Mouse (Mus musculus): ENCODE measurements around the gene Opn4. TPM values are rescaled to one million over a fixed set of nuclear protein-coding genes. Genes with fewer than 3 reads are reported as not detected.
A peak's percentile ranks its signal among the peaks of the same experiment; 100 is the strongest.

The Opn4 gene
- polyA plus RNA-seq, 1 experiment from 2014 or later, result not detected

GRCm38 (mm10) chr14:34570903-34571302, 29.0 kb downstream of the Opn4 start:
- no peak overlapping the region for H3K4me2 ChIP-seq
- H3K9me3 ChIP-seq, result no peaks in the 10 kb centered on the region
- 76% methylated on average over 4 of the region's 4 CpGs for WGBS
- H3K4me3 ChIP-seq (replicated peaks), result no peak overlapping the region
- no peaks in the 10 kb centered on the region for H3K36me3 ChIP-seq
- no peak overlapping the region for H3K27ac ChIP-seq
- 0 out of 2 replicates have a peak, but pooled peaks cover 6% of the 10 kb centered on the region for H3K4me1 ChIP-seq
- H3K9ac ChIP-seq, result no peak overlapping the region
- ATAC-seq (ENCODE audit: insufficient read depth, low FRiP score, low read depth), result no peak
- no peaks in the 10 kb centered on the region for H3K27me3 ChIP-seq (replicated peaks)

GRCm38 (mm10) chr14:34570294-34570693, 29.6 kb downstream of the Opn4 start:
- Histone ChIP-seq H3K36me3 (no peaks in the 10 kb centered on the region), H3K4me3 (replicated peaks) (0 out of 2 replicates have a peak overlapping the region, but pooled peaks have one; percentile 22), H3K9ac (no peak overlapping the region), H3K4me1 (peaks cover 11% of the 10 kb centered on the region; the same call in 1 of the 2 replicates), H3K27me3 (replicated peaks) (no peaks in the 10 kb centered on the region), H3K9me3 (no peaks in the 10 kb centered on the region), H3K4me2 (peak overlapping the region; percentile 48; the same call in 1 of the 2 replicates), H3K27ac (no peak overlapping the region)
- WGBS, result 0% methylated on average over 6 of the region's 6 CpGs
- peak; percentile 52; the same call in 1 of the 2 replicates for ATAC-seq (ENCODE audit: insufficient read depth, low FRiP score, low read depth)

GRCm38 (mm10) chr14:34569534-34570194, 30.3 kb downstream of the Opn4 start:
- 28% methylated on average over 27 of the region's 27 CpGs for WGBS
- Histone ChIP-seq H3K4me1 (peaks cover 11% of the 10 kb centered on the region; the same call in 1 of the 2 replicates), H3K4me2 (peak overlapping the region; percentile 48), H3K9ac (no peak overlapping the region), H3K27ac (no peak overlapping the region), H3K4me3 (replicated peaks) (peak overlapping the region; percentile 22), H3K9me3 (no peaks in the 10 kb centered on the region), H3K27me3 (replicated peaks) (no peaks in the 10 kb centered on the region), H3K36me3 (no peaks in the 10 kb centered on the region)
- no peak for ATAC-seq (ENCODE audit: insufficient read depth, low FRiP score, low read depth)

GRCm38 (mm10) chr14:34568626-34569025, 31.3 kb downstream of the Opn4 start:
- Histone ChIP-seq H3K9me3 (no peaks in the 10 kb centered on the region), H3K4me3 (replicated peaks) (no peak overlapping the region), H3K36me3 (no peaks in the 10 kb centered on the region), H3K27me3 (replicated peaks) (no peaks in the 10 kb centered on the region), H3K27ac (no peak overlapping the region), H3K4me2 (no peak overlapping the region), H3K9ac (no peak overlapping the region), H3K4me1 (peaks cover 11% of the 10 kb centered on the region; the same call in 1 of the 2 replicates)
- 81% methylated on average over 4 of the region's 4 CpGs for WGBS
- no peak for ATAC-seq (ENCODE audit: insufficient read depth, low FRiP score, low read depth)

- Histone ChIP-seq H3K27me3 (replicated peaks) (no peaks in the 10 kb centered on the region), H3K4me2 (no peak overlapping the region), H3K9ac (no peak overlapping the region), H3K9me3 (no peaks in the 10 kb centered on the region), H3K36me3 (no peaks in the 10 kb centered on the region), H3K4me3 (replicated peaks) (no peak overlapping the region), H3K27ac (no peak overlapping the region), H3K4me1 (peaks cover 11% of the 10 kb centered on the region; the same call in 1 of the 2 replicates)
- WGBS, result 62% methylated on average over 5 of the region's 5 CpGs
- no peak for ATAC-seq (ENCODE audit: insufficient read depth, low FRiP score, low read depth)
These were observed 32.2 kb downstream of the Opn4 start for GRCm38 (mm10) chr14:34567697-34568096.

GRCm38 (mm10) chr14:34566530-34566929, 33.4 kb downstream of the Opn4 start:
- Histone ChIP-seq H3K9ac (no peak overlapping the region), H3K4me2 (no peak overlapping the region), H3K9me3 (no peaks in the 10 kb centered on the region), H3K27me3 (replicated peaks) (no peaks in the 10 kb centered on the region), H3K4me3 (replicated peaks) (no peak overlapping the region), H3K27ac (no peak overlapping the region), H3K36me3 (no peaks in the 10 kb centered on the region), H3K4me1 (peaks cover 11% of the 10 kb centered on the region; the same call in 1 of the 2 replicates)
- no peak for ATAC-seq (ENCODE audit: insufficient read depth, low FRiP score, low read depth)
- 92% methylated on average over 7 of the region's 7 CpGs for WGBS

- WGBS, result 56% methylated on average over 17 of the region's 17 CpGs
- no peaks in the 10 kb centered on the region for H3K27me3 ChIP-seq (replicated peaks)
- H3K4me1 ChIP-seq, result peaks cover 11% of the 10 kb centered on the region; the same call in 1 of the 2 replicates
- H3K4me3 ChIP-seq (replicated peaks), result no peak overlapping the region
- no peak overlapping the region for H3K9ac ChIP-seq
- no peaks in the 10 kb centered on the region for H3K36me3 ChIP-seq
- peak; percentile 37; the same call in 1 of the 2 replicates for ATAC-seq (ENCODE audit: insufficient read depth, low FRiP score, low read depth)
- 0 out of 2 replicates have a peak overlapping the region, but pooled peaks have one; percentile 51 for H3K27ac ChIP-seq
- no peaks in the 10 kb centered on the region for H3K9me3 ChIP-seq
- no peak overlapping the region for H3K4me2 ChIP-seq
These were observed 34.2 kb downstream of the Opn4 start for GRCm38 (mm10) chr14:34565711-34566110.

GRCm38 (mm10) chr14:34564646-34565045, 35.3 kb downstream of the Opn4 start:
- peak overlapping the region; percentile 31; the same call in 1 of the 2 replicates for H3K27ac ChIP-seq
- peaks cover 11% of the 10 kb centered on the region; the same call in 1 of the 2 replicates for H3K4me1 ChIP-seq
- no peaks in the 10 kb centered on the region for H3K27me3 ChIP-seq (replicated peaks)
- no peak for ATAC-seq (ENCODE audit: insufficient read depth, low FRiP score, low read depth)
- H3K4me3 ChIP-seq (replicated peaks), result no peak overlapping the region
- no peaks in the 10 kb centered on the region for H3K36me3 ChIP-seq
- no peaks in the 10 kb centered on the region for H3K9me3 ChIP-seq
- H3K4me2 ChIP-seq, result no peak overlapping the region
- 78% methylated on average over 5 of the region's 5 CpGs for WGBS
- H3K9ac ChIP-seq, result no peak overlapping the region

GRCm38 (mm10) chr14:34562393-34562792, 37.5 kb downstream of the Opn4 start:
- H3K27ac ChIP-seq, result no peak overlapping the region
- H3K36me3 ChIP-seq, result no peaks in the 10 kb centered on the region
- H3K4me3 ChIP-seq (replicated peaks), result no peak overlapping the region
- H3K9me3 ChIP-seq, result no peaks in the 10 kb centered on the region
- no peak overlapping the region for H3K9ac ChIP-seq
- WGBS, result 2% methylated on average over 2 of the region's 2 CpGs
- no peaks in the 10 kb centered on the region for H3K27me3 ChIP-seq (replicated peaks)
- peaks cover 11% of the 10 kb centered on the region; the same call in 1 of the 2 replicates for H3K4me1 ChIP-seq
- no peak for ATAC-seq (ENCODE audit: insufficient read depth, low FRiP score, low read depth)
- H3K4me2 ChIP-seq, result no peak overlapping the region

GRCm38 (mm10) chr14:34561647-34562046, 38.3 kb downstream of the Opn4 start:
- Histone ChIP-seq H3K9me3 (no peaks in the 10 kb centered on the region), H3K4me3 (replicated peaks) (no peak overlapping the region), H3K27me3 (replicated peaks) (no peaks in the 10 kb centered on the region), H3K4me2 (no peak overlapping the region), H3K9ac (no peak overlapping the region), H3K27ac (no peak overlapping the region), H3K36me3 (no peaks in the 10 kb centered on the region), H3K4me1 (peaks cover 11% of the 10 kb centered on the region; the same call in 1 of the 2 replicates)
- ATAC-seq (ENCODE audit: insufficient read depth, low FRiP score, low read depth), result no peak
- WGBS, result 89% methylated on average over 8 of the region's 8 CpGs

- Histone ChIP-seq H3K9me3 (no peaks in the 10 kb centered on the region), H3K9ac (no peak overlapping the region), H3K4me3 (replicated peaks) (no peak overlapping the region), H3K27me3 (replicated peaks) (no peaks in the 10 kb centered on the region), H3K27ac (no peak overlapping the region), H3K36me3 (no peaks in the 10 kb centered on the region), H3K4me1 (0 out of 2 replicates have a peak, but pooled peaks cover 2% of the 10 kb centered on the region), H3K4me2 (no peak overlapping the region)
- no peak for ATAC-seq (ENCODE audit: insufficient read depth, low FRiP score, low read depth)
- 90% methylated on average over 9 of the region's 9 CpGs for WGBS
These were observed 41.0 kb downstream of the Opn4 start for GRCm38 (mm10) chr14:34558947-34559346.

- H3K4me2 ChIP-seq, result no peak overlapping the region
- H3K36me3 ChIP-seq, result no peaks in the 10 kb centered on the region
- H3K27ac ChIP-seq, result no peak overlapping the region
- no peak overlapping the region for H3K4me3 ChIP-seq (replicated peaks)
- no peak overlapping the region for H3K9ac ChIP-seq
- 0 out of 2 replicates have a peak, but pooled peaks cover 2% of the 10 kb centered on the region for H3K4me1 ChIP-seq
- ATAC-seq (ENCODE audit: insufficient read depth, low FRiP score, low read depth), result no peak
- no peaks in the 10 kb centered on the region for H3K9me3 ChIP-seq
- WGBS, result 67% methylated on average over 13 of the region's 13 CpGs
- no peaks in the 10 kb centered on the region for H3K27me3 ChIP-seq (replicated peaks)
These were observed 44.7 kb downstream of the Opn4 start for GRCm38 (mm10) chr14:34555211-34555610.

Measured in stomach, embryonic 15.5 days (tissue).